Mouse (Mus musculus): ENCODE results near the gene Drg2.

- TF ChIP-seq CTCF (IDR thresholded peaks at IDR 0.05; ENCODE audit: borderline replicate concordance, extremely low read depth, insufficient read depth, insufficient read length) (no peak), POLR2A (IDR thresholded peaks at IDR 0.05; ENCODE audit: borderline replicate concordance, extremely low read depth, insufficient read depth, insufficient read length, poor library complexity, severe bottlenecking) (no peak)
Measured at GRCm38 (mm10) chr11:60508950-60509349, 54.6 kb downstream of the Drg2 start.

Measured in brain, embryonic 14.5 days (tissue).